Mouse (Mus musculus) telencephalon, adult 2 months (tissue): ENCODE measurements around the gene Cyp8b1.
A peak's percentile ranks its signal among the peaks of the same experiment; 100 is the strongest.

Experiments
- DNase-seq: peaks from one replicate; pipeline ENCODE4 v3.0.0-alpha.2; 2011; ENCODE audit warnings: low read depth, low spot score

Cyp8b1 gene

DNA sequence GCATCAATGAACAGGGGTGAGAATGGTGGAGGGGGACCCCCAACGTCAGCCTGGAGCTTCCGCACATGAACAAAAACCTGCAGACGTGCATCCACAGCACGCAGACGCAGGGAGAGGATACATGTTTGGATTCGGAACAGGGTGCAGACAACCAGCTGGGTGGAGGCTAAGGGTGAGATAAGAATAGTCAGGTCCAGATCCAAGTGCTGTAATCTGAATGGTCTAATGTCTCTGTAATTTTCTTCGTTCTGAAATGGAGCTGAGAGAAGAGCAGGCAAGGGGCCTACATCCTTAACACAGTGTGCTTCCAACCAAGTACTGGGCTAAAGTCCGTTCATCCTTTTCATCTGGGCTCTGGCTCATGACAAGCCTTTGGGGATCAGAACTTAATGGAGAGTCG is 24.8 kb downstream of the Cyp8b1 start:
- no peak for DNase-seq

DNA sequence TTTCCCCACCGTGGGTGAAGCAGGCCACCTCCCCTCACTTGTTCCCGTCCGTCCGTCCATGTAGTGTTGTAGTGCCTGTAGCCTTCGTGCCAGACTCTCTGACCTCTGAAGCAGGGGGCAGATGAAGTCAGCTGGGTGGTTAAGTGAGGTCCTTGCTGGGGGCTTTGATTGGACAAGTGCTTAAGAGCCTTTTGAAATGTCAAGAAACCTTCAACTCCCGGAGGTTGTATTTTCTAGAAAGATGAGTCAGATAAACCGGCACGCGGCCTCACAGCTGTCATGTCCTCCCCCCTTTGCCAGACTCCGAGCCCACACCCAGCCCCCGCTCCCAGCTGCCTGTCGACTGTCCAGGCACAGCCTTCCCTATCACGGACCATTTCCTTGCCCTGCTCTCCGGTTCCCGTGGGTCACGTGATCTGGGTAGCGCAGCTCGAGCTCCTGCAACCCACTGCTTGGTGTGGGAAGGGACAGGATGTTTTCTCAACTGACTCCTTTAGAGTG is 25.6 kb downstream of the Cyp8b1 start:
- DNase-seq: no peak

- no peak for DNase-seq
Measured at GRCm38 (mm10) chr9:121889927-121890440, 26.1 kb downstream of the Cyp8b1 start.

- no peak for DNase-seq
Measured at GRCm38 (mm10) chr9:121882015-121882457, 34.1 kb downstream of the Cyp8b1 start.

GRCm38 (mm10) chr9:121881301-121881700 is 34.8 kb downstream of the Cyp8b1 start:
- peak; percentile 29 for DNase-seq

- DNase-seq: peak; percentile 64
Measured at GRCm38 (mm10) chr9:121880840-121881239, 35.3 kb downstream of the Cyp8b1 start.

- DNase-seq: peak; percentile 31
Measured at GRCm38 (mm10) chr9:121877052-121877740, 38.9 kb downstream of the Cyp8b1 start.

GRCm38 (mm10) chr9:121873578-121873977 is 42.5 kb downstream of the Cyp8b1 start:
- DNase-seq: no peak

- DNase-seq: no peak
Measured at GRCm38 (mm10) chr9:121872062-121872683, 43.9 kb downstream of the Cyp8b1 start.

GRCm38 (mm10) chr9:121869973-121870515 is 46.1 kb downstream of the Cyp8b1 start:
- DNase-seq: no peak

DNA sequence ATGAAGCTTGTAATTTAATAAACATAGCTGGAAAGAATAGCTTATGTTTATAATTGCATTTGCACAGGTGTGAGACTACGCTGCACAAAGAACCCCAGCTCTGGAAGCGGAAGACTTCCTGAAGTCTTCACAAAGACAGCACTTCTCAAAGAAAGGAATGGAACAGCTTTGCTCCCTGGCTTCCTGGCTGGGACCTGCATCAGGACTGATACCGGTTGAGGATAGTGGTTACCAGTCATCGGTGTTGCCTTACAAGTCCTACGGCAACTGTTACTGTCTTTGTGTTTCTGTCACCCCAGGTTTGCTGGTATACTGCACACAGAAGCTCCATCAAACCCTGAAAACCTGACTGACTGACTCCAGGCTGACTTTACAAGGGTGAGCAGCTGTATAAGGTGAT is 46.7 kb downstream of the Cyp8b1 start:
- DNase-seq: no peak

GRCm38 (mm10) chr9:121868236-121868635 is 47.9 kb downstream of the Cyp8b1 start:
- no peak for DNase-seq

- DNase-seq: no peak
Measured at GRCm38 (mm10) chr9:121867632-121868031, 48.5 kb downstream of the Cyp8b1 start.

DNA sequence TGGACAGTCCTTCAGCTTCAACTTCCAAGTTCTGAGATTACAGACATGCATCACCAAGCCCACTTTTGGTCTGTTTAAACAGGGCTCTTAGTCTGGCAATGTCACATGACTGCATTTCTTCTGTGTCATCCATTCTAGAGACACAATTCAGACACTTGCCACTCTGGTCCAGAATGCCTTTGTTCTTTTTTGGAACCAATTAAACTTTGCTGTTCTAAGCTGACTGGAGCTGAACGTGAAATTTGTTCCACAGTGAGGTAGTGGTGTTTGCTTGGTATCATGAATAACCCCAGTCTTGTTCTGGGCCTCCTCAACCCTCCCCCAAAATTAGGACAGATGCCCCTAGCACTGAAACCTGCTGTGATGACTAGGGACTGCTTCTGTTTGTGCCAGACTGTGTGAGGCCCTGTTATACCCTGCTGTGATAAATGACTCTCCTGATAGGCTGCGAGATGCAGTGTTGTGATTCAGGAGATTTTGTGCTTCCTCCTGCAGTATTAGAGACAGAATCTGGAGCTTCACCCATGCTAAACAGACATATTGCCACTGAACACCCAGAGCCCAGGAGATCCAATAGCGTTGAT is 50.6 kb downstream of the Cyp8b1 start:
- no peak for DNase-seq

DNA sequence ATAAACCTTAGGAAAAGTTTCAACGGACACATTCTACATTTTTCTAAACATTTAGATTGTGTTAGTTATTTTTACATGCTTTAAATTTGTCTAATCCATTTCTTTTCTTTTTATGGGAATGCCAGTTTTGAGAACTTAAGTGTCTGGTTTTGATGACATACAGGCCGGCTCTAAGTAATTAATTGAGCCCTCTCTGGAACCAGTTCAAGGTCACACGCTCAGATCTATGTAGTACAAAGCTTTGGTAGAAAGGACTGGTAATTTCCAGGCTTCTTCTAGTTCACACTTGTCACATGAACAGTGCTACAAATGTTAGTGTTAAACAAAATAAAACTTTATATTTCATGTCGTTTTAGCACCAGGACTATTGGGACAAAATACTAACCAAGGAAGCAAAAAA is 51.3 kb downstream of the Cyp8b1 start:
- no peak for DNase-seq
